Mouse (Mus musculus) myocyte (in vitro differentiated cells): ENCODE results near the gene Ttc12.

ENCODE experiments used
- CEBPB ChIP-seq: IDR thresholded peaks from 2 replicates; pipeline ENCODE4 v1.6.1; 2011; ENCODE audit warnings: mild to moderate bottlenecking, moderate library complexity; ENCODE audit not compliant: poor library complexity, insufficient read depth, severe bottlenecking
- E2F4 ChIP-seq: IDR thresholded peaks from one replicate; pipeline ENCODE4 v1.6.1; 2011; ENCODE audit warnings: mild to moderate bottlenecking, control low read depth, moderate library complexity; ENCODE audit not compliant: insufficient read depth
- MAX ChIP-seq: IDR thresholded peaks from one replicate; pipeline ENCODE4 v1.6.1; 2011; ENCODE audit warnings: low read depth, mild to moderate bottlenecking, control low read depth
- MYOD1 ChIP-seq, 3 experiments: IDR thresholded peaks; one replicate each; pipeline ENCODE4 v1.6.1; 2011; ENCODE audit warnings: control low read depth in 2 of 3, low read depth in 2 of 3, mild to moderate bottlenecking in 2 of 3, moderate library complexity in 1 of 3; ENCODE audit not compliant: insufficient read length in 2 of 3, control insufficient read depth in 1 of 3
- MYOG ChIP-seq, 3 experiments: IDR thresholded peaks; one replicate each; pipeline ENCODE4 v1.6.1; 2011; ENCODE audit warnings: control low read depth in 2 of 3, low read depth in 2 of 3, mild to moderate bottlenecking in 2 of 3; ENCODE audit not compliant: insufficient read length in 2 of 3, control insufficient read depth in 1 of 3, insufficient read depth in 1 of 3
- POLR2A ChIP-seq: IDR thresholded peaks from one replicate; pipeline ENCODE4 v1.6.1; 2011; ENCODE audit warnings: low read depth, mild to moderate bottlenecking, control low read depth, moderate library complexity; ENCODE audit not compliant: insufficient read length
- POLR2AphosphoS2 ChIP-seq: IDR thresholded peaks from one replicate; pipeline ENCODE4 v1.6.1; 2011; ENCODE audit warnings: low read depth, control low read depth; ENCODE audit not compliant: insufficient read length
- REST ChIP-seq: IDR thresholded peaks from one replicate; pipeline ENCODE4 v1.6.1; 2011; ENCODE audit warnings: mild to moderate bottlenecking, control low read depth, moderate library complexity; ENCODE audit not compliant: insufficient read depth, insufficient read length
- SRF ChIP-seq: IDR thresholded peaks from one replicate; pipeline ENCODE4 v1.6.1; 2011; ENCODE audit warnings: low read depth; ENCODE audit not compliant: control insufficient read depth, insufficient read length
- TCF12 ChIP-seq: IDR thresholded peaks from one replicate; pipeline ENCODE4 v1.6.1; 2011; ENCODE audit warnings: mild to moderate bottlenecking, control low read depth; ENCODE audit not compliant: poor library complexity, insufficient read depth, severe bottlenecking
- TCF3 ChIP-seq: IDR thresholded peaks from one replicate; pipeline ENCODE4 v1.6.1; 2011; ENCODE audit warnings: low read depth, control low read depth; ENCODE audit not compliant: insufficient read length

GRCm38 (mm10) chr9:49514306-49514705 is 28.3 kb upstream of the Ttc12 start:
- TF ChIP-seq MAX (no peak), MYOG (IDR thresholded peaks at IDR 0.05; ENCODE audit: control insufficient read depth in 1 of 3, insufficient read depth in 1 of 3, insufficient read length in 2 of 3, low read depth in 2 of 3) (no peak), POLR2A (no peak), E2F4 (no peak), POLR2AphosphoS2 (no peak), TCF3 (no peak), TCF12 (no peak), SRF (no peak), CEBPB (no peak), MYOD1 (IDR thresholded peaks at IDR 0.05; ENCODE audit: control insufficient read depth in 1 of 3, insufficient read length in 2 of 3, low read depth in 2 of 3) (no peak), REST (no peak)
